Mouse (Mus musculus) neural tube, embryonic 10.5 days (tissue): ENCODE results near the gene Ndufs1.

Source experiments
- DNase-seq: peaks from one replicate; pipeline ENCODE4 v3.0.0-alpha.2; 2017; ENCODE audit warnings: low spot score; ENCODE audit errors: extremely low spot score

Ndufs1 gene

GRCm38 (mm10) chr1:63176604-63177421, at the start of gene Ndufs1, which contains the start of gene Eef1b2:
Gene Ndufs1 (minus strand): TSS chr1:63176833.
Gene Eef1b2 (plus strand): TSS chr1:63176825.
- DNase-seq, result peak; percentile 97

- DNase-seq, result peak; percentile 40
Measured at GRCm38 (mm10) chr1:63225890-63226289, 49.3 kb upstream of the Ndufs1 start.

- no peak for DNase-seq
Measured at GRCm38 (mm10) chr1:63225009-63225408, 48.4 kb upstream of the Ndufs1 start.

- DNase-seq, result no peak
Measured at GRCm38 (mm10) chr1:63219277-63219676, 42.6 kb upstream of the Ndufs1 start.

GRCm38 (mm10) chr1:63214631-63215030, 38.0 kb upstream of the Ndufs1 start:
- DNase-seq, result no peak

- no peak for DNase-seq
Measured at GRCm38 (mm10) chr1:63214271-63214558, 37.6 kb upstream of the Ndufs1 start, which contains the start of gene Gpr1. Gene Gpr1 (minus strand): TSS chr1:63214543.

GRCm38 (mm10) chr1:63213478-63214270, 37.0 kb upstream of the Ndufs1 start:
- no peak for DNase-seq

GRCm38 (mm10) chr1:63209861-63210529, 33.4 kb upstream of the Ndufs1 start:
- DNase-seq, result no peak

GRCm38 (mm10) chr1:63207607-63208006, 31.0 kb upstream of the Ndufs1 start:
- DNase-seq, result no peak

GRCm38 (mm10) chr1:63204660-63205394, 28.2 kb upstream of the Ndufs1 start:
- no peak for DNase-seq

- peak; percentile 77 for DNase-seq
Measured at GRCm38 (mm10) chr1:63203950-63204659, 27.5 kb upstream of the Ndufs1 start.

GRCm38 (mm10) chr1:63203471-63203870, 26.8 kb upstream of the Ndufs1 start:
- DNase-seq, result no peak

GRCm38 (mm10) chr1:63201672-63202071, 25.0 kb upstream of the Ndufs1 start:
- DNase-seq, result no peak

GRCm38 (mm10) chr1:63200322-63200721, 23.7 kb upstream of the Ndufs1 start:
- no peak for DNase-seq

GRCm38 (mm10) chr1:63199387-63199786, 22.8 kb upstream of the Ndufs1 start:
- DNase-seq, result no peak

- DNase-seq, result no peak
Measured at GRCm38 (mm10) chr1:63195848-63196512, 19.3 kb upstream of the Ndufs1 start.

- DNase-seq, result no peak
Measured at GRCm38 (mm10) chr1:63192306-63193065, 15.9 kb upstream of the Ndufs1 start.

GRCm38 (mm10) chr1:63190851-63191250, 14.2 kb upstream of the Ndufs1 start:
- no peak for DNase-seq

- no peak for DNase-seq
Measured at GRCm38 (mm10) chr1:63188536-63188935, 11.9 kb upstream of the Ndufs1 start.
